Mouse (Mus musculus) urinary bladder, postnatal 14 days (tissue): ENCODE data around the gene Hip1r.
"Not testable (repeated sequence)": the region's sequence is repeated elsewhere in the genome, so short reads cannot be mapped to it uniquely, and the experiment has no call there.

ENCODE experiments used
- DNase-seq: peaks from one replicate; pipeline ENCODE4 v3.0.0; 2021; ENCODE audit warnings: low spot score

The Hip1r gene

GRCm38 (mm10) chr5:124036836-124037235 is 63.4 kb downstream of the Hip1r start:
- DNase-seq, result no peak

- DNase-seq, result no peak
Measured at GRCm38 (mm10) chr5:124039602-124040001, 66.2 kb downstream of the Hip1r start.

DNA sequence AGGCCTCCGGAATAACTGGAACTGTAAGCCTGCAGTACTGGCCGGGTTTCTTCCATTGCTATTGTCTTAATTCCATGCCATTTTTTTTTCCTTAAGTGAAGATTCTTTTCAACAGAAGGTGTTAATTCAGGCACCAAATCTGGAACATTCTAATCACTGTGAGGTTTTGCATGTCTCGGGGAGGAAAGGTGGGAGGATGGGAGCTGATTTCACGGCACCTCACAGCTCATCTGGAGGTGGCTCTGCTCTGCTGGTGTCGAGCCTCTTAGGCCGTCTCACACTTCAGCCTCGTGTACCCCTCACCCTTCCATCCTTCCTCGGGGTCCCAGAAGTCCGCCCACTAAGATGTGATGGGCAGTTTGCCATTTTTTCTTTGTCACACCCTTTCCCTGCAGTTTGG is 67.7 kb downstream of the Hip1r start:
- DNase-seq, result no peak

GRCm38 (mm10) chr5:124043212-124043978 is 70.0 kb downstream of the Hip1r start:
- DNase-seq, result peak; percentile 43

DNA sequence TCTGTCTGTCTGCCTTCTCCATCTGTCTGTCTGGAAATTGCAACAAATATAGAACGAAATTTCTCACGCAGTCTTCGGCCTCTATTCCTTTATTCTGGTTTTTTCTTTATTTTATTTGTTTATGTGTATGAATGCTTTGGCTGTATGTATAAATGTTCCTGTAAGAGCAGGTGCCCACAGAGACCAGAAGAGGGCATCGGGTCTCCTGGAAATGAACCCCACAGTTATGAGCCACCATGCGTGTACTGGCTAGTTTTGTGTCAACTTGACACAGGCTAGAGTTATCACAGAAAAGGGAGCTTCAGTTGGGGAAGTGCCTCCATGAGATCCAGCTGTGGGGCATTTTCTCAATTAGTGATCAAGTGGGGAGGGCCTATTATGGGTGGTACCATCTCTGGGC is 70.6 kb downstream of the Hip1r start:
- DNase-seq, result no peak

GRCm38 (mm10) chr5:124045453-124046010 is 72.1 kb downstream of the Hip1r start:
- DNase-seq, result no peak

GRCm38 (mm10) chr5:124046741-124047401 is 73.4 kb downstream of the Hip1r start:
- DNase-seq, result peak; percentile 88

- DNase-seq, result no peak
Measured at GRCm38 (mm10) chr5:124049249-124050045, 76.0 kb downstream of the Hip1r start.

GRCm38 (mm10) chr5:124050095-124051050 is 76.9 kb downstream of the Hip1r start:
- peak; percentile 31 for DNase-seq

GRCm38 (mm10) chr5:124051899-124052491 is 78.6 kb downstream of the Hip1r start:
- peak; percentile 56 for DNase-seq

GRCm38 (mm10) chr5:124052641-124053040 is 79.2 kb downstream of the Hip1r start:
- DNase-seq, result not testable (repeated sequence)
